Mouse (Mus musculus): Measurements from ENCODE around the gene Os9. TPM values are rescaled to one million over a fixed set of nuclear protein-coding genes. Genes with fewer than 3 reads are reported as not detected.
"Not testable (repeated sequence)": the region's sequence is repeated elsewhere in the genome, so short reads cannot be mapped to it uniquely, and the experiment has no call there.

Gene Os9
- polyA plus RNA-seq, 1 experiment from 2014 or later, result 80.8 TPM

- Histone ChIP-seq H3K36me3 (no peaks in the 10 kb centered on the region), H3K27ac (no peak overlapping the region), H3K27me3 (peaks cover 65% of the 10 kb centered on the region), H3K9me3 (no peaks in the 10 kb centered on the region), H3K9ac (no peak overlapping the region), H3K4me2 (replicated peaks) (no peak overlapping the region), H3K4me1 (peaks cover 34% of the 10 kb centered on the region), H3K4me3 (no peak overlapping the region)
- WGBS, result 35% methylated on average over 4 of the region's 4 CpGs
- no peak for ATAC-seq (ENCODE audit: low FRiP score, low read depth)
Measured at GRCm38 (mm10) chr10:127076082-127076481, 44.8 kb downstream of the Os9 start.

GRCm38 (mm10) chr10:127075651-127076050, 45.3 kb downstream of the Os9 start:
- H3K4me2 ChIP-seq (replicated peaks), result no peak overlapping the region
- ATAC-seq (ENCODE audit: low FRiP score, low read depth), result no peak
- WGBS, result 68% methylated on average over 8 of the region's 8 CpGs
- no peak overlapping the region for H3K9ac ChIP-seq
- H3K4me1 ChIP-seq, result peaks cover 34% of the 10 kb centered on the region
- H3K36me3 ChIP-seq, result no peaks in the 10 kb centered on the region
- H3K4me3 ChIP-seq, result no peak overlapping the region
- H3K27me3 ChIP-seq, result peaks cover 60% of the 10 kb centered on the region
- no peaks in the 10 kb centered on the region for H3K9me3 ChIP-seq
- H3K27ac ChIP-seq, result no peak overlapping the region

- no peak within 1 kb of the TSS for H3K4me3 ChIP-seq
- WGBS, result 54% methylated on average over 9 of the region's 9 CpGs
- H3K4me1 ChIP-seq, result peaks cover 29% of the 10 kb centered on the region
- ATAC-seq (ENCODE audit: low FRiP score, low read depth), result no peak
- H3K27ac ChIP-seq, result no peak within 1 kb of the TSS
- H3K36me3 ChIP-seq, result no peaks in the 10 kb centered on the region
- H3K4me2 ChIP-seq (replicated peaks), result no peak within 1 kb of the TSS
- no peak within 1 kb of the TSS for H3K9ac ChIP-seq
- no peaks in the 10 kb centered on the region for H3K9me3 ChIP-seq
- H3K27me3 ChIP-seq, result peaks cover 55% of the 10 kb centered on the region
Measured at GRCm38 (mm10) chr10:127075080-127075479, 45.9 kb downstream of the Os9 start, which contains the start of gene Agap2. Gene Agap2, plus strand, starts transcription at chr10:127075284.

GRCm38 (mm10) chr10:127073981-127074380, 47.0 kb downstream of the Os9 start:
- peaks cover 44% of the 10 kb centered on the region for H3K27me3 ChIP-seq
- no peaks in the 10 kb centered on the region for H3K9me3 ChIP-seq
- ATAC-seq (ENCODE audit: low FRiP score, low read depth), result no peak
- H3K4me2 ChIP-seq (replicated peaks), result no peak overlapping the region
- no peak overlapping the region for H3K27ac ChIP-seq
- H3K9ac ChIP-seq, result no peak overlapping the region
- peaks cover 22% of the 10 kb centered on the region for H3K4me1 ChIP-seq
- H3K36me3 ChIP-seq, result no peaks in the 10 kb centered on the region
- 82% methylated on average over 1 of the region's 1 CpGs for WGBS
- H3K4me3 ChIP-seq, result no peak overlapping the region

- not testable (repeated sequence) for H3K9ac ChIP-seq; H3K4me2 ChIP-seq (replicated peaks); H3K36me3 ChIP-seq; H3K4me3 ChIP-seq; H3K9me3 ChIP-seq; H3K27ac ChIP-seq; ATAC-seq (ENCODE audit: low FRiP score, low read depth)
- peaks cover 34% of the 10 kb centered on the region for H3K27me3 ChIP-seq
- peaks cover 25% of the 10 kb centered on the region for H3K4me1 ChIP-seq
- WGBS, result 81% methylated on average over 2 of the region's 2 CpGs
Measured at GRCm38 (mm10) chr10:127072969-127073368, 48.0 kb downstream of the Os9 start.

GRCm38 (mm10) chr10:127072270-127072669, 48.7 kb downstream of the Os9 start:
- H3K36me3 ChIP-seq, result peaks cover 15% of the 10 kb centered on the region

GRCm38 (mm10) chr10:127071203-127071602, 49.7 kb downstream of the Os9 start:
- Histone ChIP-seq H3K9ac (peak overlapping the region; percentile 76), H3K27me3 (peaks cover 16% of the 10 kb centered on the region), H3K36me3 (peaks cover 26% of the 10 kb centered on the region), H3K4me3 (peak overlapping the region; percentile 68), H3K9me3 (no peaks in the 10 kb centered on the region), H3K27ac (no peak overlapping the region), H3K4me2 (replicated peaks) (peak overlapping the region; percentile 98), H3K4me1 (peaks cover 22% of the 10 kb centered on the region)
- ATAC-seq (ENCODE audit: low FRiP score, low read depth), result no peak
- WGBS, result 79% methylated on average over 9 of the region's 9 CpGs

More at GRCm38 (mm10) chr10:127072270-127072669, 48.7 kb downstream of the Os9 start:
- H3K4me2 ChIP-seq (replicated peaks); H3K9me3 ChIP-seq; H3K9ac ChIP-seq; ATAC-seq (ENCODE audit: low FRiP score, low read depth); H3K4me3 ChIP-seq; H3K27ac ChIP-seq: not testable (repeated sequence)
- Histone ChIP-seq H3K4me1 (peaks cover 22% of the 10 kb centered on the region), H3K27me3 (peaks cover 27% of the 10 kb centered on the region)
- 88% methylated on average over 4 of the region's 4 CpGs for WGBS

- ATAC-seq (ENCODE audit: low FRiP score, low read depth), result peak; percentile 92
- peak within 1 kb of the TSS; percentile 68 for H3K4me3 ChIP-seq
- H3K9ac ChIP-seq, result peak within 1 kb of the TSS; percentile 78
- H3K27ac ChIP-seq, result peak within 1 kb of the TSS; percentile 89
- H3K36me3 ChIP-seq, result peaks cover 33% of the 10 kb centered on the region
- H3K4me1 ChIP-seq, result peaks cover 22% of the 10 kb centered on the region
- H3K4me2 ChIP-seq (replicated peaks), result peak within 1 kb of the TSS; percentile 98
- 2% methylated on average over 36 of the region's 36 CpGs for WGBS
- no peaks in the 10 kb centered on the region for H3K9me3 ChIP-seq
- H3K27me3 ChIP-seq, result peaks cover 8% of the 10 kb centered on the region
Measured at GRCm38 (mm10) chr10:127070190-127071121, 50.5 kb downstream of the Os9 start, which contains the start of gene Tspan31. Gene Tspan31, minus strand, starts transcription at chr10:127070264.

GRCm38 (mm10) chr10:127069281-127070189, 51.4 kb downstream of the Os9 start:
- Histone ChIP-seq H3K9me3 (no peaks in the 10 kb centered on the region), H3K4me2 (replicated peaks) (peak overlapping the region; percentile 98), H3K27me3 (no peaks in the 10 kb centered on the region), H3K9ac (peak overlapping the region; percentile 78), H3K36me3 (peaks cover 42% of the 10 kb centered on the region), H3K4me1 (peaks cover 32% of the 10 kb centered on the region), H3K27ac (peak overlapping the region; percentile 89), H3K4me3 (peak overlapping the region; percentile 68)
- peak; percentile 73 for ATAC-seq (ENCODE audit: low FRiP score, low read depth)
- WGBS, result 7% methylated on average over 30 of the region's 30 CpGs

- no peaks in the 10 kb centered on the region for H3K9me3 ChIP-seq
- peaks cover 43% of the 10 kb centered on the region for H3K36me3 ChIP-seq
- H3K4me1 ChIP-seq, result peaks cover 33% of the 10 kb centered on the region
- no peaks in the 10 kb centered on the region for H3K27me3 ChIP-seq
- WGBS, result 80% methylated on average over 9 of the region's 9 CpGs
- ATAC-seq (ENCODE audit: low FRiP score, low read depth), result no peak
- peak overlapping the region; percentile 68 for H3K4me3 ChIP-seq
- H3K4me2 ChIP-seq (replicated peaks), result peak overlapping the region; percentile 98
- peak overlapping the region; percentile 78 for H3K9ac ChIP-seq
- H3K27ac ChIP-seq, result no peak overlapping the region; the same call in 1 of the 2 replicates
Measured at GRCm38 (mm10) chr10:127068360-127069038, 52.4 kb downstream of the Os9 start.

- H3K27me3 ChIP-seq, result peaks cover 2% of the 10 kb centered on the region
- no peak overlapping the region for H3K4me2 ChIP-seq (replicated peaks)
- ATAC-seq (ENCODE audit: low FRiP score, low read depth), result no peak
- H3K27ac ChIP-seq, result no peak overlapping the region
- H3K36me3 ChIP-seq, result peaks cover 43% of the 10 kb centered on the region
- 87% methylated on average over 14 of the region's 14 CpGs for WGBS
- H3K4me1 ChIP-seq, result peaks cover 33% of the 10 kb centered on the region
- no peaks in the 10 kb centered on the region for H3K9me3 ChIP-seq
- H3K4me3 ChIP-seq, result no peak overlapping the region
- H3K9ac ChIP-seq, result no peak overlapping the region
Measured at GRCm38 (mm10) chr10:127066519-127067018, 54.4 kb downstream of the Os9 start.

All from limb, embryonic 13.5 days (tissue).